Mouse (Mus musculus) Muller cell, postnatal 12 days (primary cell): ENCODE measurements around the gene Negr1.

Experiments
- DNase-seq: peaks from one replicate; pipeline ENCODE4 v3.0.0-alpha.2; 2015; ENCODE audit errors: inconsistent ontology term

Negr1 gene

DNA sequence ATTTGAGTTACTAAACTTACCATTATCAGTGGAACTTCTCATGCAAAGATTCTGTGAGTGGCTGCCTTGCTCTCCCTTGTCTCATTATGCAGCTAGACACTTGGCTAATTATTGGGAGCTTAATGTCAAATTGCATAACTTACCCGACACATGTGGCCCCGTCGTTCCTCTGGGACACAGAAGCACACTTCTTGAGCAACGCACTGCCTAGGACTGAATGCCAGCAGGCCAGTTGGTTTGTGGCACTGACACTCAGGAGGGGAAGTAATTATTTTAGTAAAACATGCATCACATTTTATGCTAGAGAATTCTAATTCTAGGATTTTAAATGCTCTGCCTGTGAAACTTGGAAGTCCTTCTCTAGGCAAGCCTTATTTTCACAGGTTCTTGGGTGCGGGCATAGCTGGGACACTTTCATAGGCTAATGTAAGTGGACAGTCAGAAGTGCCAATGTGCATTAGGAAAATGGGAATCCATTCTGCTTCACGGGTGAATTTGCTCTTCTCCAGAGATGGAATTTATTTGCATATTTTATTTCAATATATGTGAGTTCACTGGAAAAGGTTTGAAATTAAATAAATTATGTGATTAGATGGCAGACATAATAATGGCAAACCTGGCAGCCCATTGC is 234.6 kb downstream of the Negr1 start:
- DNase-seq = no peak

DNA sequence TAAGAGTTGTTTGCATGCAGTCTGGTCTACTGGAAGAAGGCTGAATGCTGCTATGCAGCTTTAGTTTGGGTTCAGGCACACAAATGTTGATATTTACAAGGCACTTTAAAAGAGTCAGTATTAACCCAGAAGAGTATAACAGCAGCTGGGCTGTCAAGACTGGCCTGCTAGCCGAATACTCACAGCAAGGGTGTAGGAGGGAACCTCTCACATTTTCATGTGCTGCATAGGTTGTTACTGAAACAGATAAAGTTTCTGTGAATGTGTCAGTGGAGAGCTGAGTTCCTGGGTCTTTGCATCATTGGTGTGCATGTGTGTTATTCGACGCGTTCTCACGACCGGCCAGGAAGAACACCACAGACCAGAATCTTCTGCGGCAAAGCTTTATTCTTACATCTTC is 237.6 kb downstream of the Negr1 start:
- no peak for DNase-seq

DNA sequence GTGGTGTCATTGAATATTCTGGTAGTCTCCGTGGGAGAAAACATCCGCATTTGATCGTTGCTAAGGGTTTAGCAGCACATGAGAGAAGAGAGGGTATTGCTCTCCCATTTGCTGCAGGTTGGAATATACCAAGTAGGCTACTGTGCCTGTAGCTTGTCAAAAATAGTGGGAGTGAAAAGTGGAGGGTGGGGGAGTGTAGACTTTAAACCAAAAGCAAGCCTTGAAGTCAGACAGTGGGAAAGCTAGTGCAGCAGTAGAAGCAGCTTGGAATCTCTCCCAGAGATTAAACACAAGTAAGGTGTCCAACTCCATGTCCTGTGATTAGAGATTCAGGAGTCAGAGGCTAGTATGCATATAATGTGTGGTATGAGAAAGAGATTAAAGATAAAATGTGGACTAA is 248.2 kb downstream of the Negr1 start:
- DNase-seq = no peak

DNA sequence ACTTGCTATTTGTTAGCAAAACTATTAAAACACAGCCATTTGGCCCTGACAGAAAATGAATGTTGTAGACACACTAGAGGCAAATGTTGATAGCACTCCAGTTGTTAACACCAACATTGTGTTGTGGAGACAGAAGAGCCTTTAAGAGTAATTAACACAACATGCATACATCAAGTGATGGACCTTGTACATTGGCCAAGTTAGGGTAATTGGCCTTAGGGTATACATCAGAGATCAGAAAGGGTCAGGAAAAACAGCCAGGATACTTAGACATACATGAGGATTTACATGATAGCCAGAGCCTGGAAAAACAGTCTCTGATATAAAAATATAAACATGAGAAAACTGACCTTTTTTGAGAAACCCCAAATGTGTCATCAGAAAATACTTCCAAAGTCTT is 255.3 kb downstream of the Negr1 start:
- no peak for DNase-seq

DNA sequence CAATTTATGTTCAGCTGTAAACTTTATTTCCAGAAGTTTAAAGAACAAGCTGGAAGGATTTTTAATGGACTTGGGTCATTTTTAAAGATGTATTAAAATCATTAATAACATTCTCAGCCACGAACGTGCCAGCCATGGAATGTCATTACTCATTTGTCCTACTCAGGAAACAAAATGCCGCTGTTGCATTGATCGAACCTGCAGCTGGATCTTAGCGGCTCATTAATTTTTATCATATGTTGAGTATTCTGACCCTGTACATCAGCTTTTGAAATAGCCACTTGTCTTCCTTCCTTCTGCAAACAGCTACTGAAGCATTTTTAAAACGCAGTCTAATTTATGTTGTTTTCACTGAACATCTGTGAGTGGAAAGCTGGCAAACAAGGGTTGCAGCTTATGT is 255.9 kb downstream of the Negr1 start:
- DNase-seq = no peak

DNA sequence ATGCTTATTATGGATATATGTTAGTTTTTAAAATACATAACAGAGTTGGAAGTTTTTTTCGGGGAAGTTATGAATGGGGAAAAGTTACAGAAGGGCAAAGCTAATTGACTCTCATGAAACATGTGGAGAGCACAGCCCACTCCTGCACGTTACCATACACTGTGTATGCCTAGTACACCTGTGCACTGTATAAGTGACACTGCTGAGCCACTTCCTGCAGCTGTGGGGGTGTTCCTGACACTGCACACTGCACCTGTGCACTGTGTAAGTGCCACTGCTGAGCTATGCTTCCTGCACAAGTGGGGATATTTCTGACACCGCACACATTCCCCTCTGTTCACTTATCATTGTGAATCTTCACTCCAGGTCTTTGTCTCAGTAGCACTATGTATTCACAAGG is 261.4 kb downstream of the Negr1 start:
- no peak for DNase-seq

DNA sequence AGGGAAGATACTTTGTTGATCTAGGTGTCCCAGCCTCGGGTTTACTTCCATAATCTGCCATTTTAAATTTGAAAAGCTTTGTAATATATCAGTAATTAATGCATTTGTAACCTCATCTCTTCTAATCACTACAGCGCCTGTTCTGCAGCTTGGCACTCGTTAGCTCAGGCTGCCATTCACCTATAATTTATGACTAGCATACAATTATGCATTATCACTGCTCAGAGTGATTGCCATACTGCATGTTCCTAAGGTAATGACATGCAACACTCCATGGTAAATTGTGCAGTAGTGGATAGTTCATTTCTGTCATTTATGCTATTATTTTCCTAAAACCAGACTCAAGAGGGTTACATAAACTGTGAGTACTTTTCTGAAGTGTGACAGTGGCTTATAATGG is 272.3 kb downstream of the Negr1 start:
- DNase-seq = no peak

DNA sequence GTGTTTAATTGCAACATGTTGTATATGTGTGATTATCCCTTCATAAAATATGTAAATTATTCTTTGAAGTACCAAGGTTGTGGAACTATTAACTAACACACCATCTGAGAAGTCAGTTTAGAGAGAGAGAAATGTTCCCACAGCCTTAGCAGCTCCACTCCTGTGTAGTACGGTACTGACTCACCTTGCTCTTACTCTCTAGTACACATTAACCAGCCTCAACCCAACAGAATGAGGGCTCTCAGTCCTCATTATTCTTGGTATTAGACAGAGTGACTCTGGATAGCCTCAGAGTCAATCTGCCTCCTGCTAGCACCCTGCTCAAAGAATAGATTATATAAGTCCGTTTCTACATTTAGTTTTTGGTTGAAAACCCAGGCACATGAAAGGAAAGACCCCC is 277.0 kb downstream of the Negr1 start:
- DNase-seq = no peak

DNA sequence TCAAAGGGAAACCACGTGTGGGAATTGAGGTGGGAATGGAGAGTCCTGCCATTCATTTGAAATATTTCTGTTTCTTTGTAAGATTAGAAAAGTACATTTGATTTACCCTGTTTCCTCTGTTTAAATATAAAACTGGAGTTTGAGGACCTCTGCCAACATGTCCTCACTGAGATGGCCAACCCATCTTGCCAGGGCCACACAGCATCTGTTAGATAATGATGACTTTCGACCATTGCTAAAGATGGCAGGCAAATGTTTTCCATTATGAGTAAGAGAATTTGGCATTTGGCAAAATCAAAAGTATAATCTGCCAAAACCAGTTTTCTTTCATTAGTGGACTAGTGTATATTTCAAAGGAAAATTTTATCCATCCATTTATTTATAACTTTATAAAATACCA is 286.8 kb downstream of the Negr1 start:
- DNase-seq = peak; percentile 46

DNA sequence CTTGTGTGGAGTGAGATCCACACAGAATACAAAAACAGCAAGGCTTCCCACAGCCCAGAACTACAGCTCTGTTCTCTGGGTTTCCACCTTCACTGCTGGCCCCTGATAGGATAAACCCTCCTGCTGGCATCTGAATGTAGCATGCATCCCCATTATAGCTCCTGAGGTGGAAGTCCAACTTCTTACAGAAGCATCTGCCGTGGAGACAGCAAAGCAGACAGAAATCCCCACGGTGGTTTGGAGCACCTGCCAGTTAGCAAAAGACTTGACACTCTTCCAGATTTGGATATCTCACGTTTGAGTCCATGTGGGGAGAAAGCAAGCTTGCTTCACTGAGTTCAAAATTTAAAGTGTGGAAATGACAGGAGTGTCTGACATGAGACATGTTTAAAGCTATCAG is 290.3 kb downstream of the Negr1 start:
- no peak for DNase-seq

DNA sequence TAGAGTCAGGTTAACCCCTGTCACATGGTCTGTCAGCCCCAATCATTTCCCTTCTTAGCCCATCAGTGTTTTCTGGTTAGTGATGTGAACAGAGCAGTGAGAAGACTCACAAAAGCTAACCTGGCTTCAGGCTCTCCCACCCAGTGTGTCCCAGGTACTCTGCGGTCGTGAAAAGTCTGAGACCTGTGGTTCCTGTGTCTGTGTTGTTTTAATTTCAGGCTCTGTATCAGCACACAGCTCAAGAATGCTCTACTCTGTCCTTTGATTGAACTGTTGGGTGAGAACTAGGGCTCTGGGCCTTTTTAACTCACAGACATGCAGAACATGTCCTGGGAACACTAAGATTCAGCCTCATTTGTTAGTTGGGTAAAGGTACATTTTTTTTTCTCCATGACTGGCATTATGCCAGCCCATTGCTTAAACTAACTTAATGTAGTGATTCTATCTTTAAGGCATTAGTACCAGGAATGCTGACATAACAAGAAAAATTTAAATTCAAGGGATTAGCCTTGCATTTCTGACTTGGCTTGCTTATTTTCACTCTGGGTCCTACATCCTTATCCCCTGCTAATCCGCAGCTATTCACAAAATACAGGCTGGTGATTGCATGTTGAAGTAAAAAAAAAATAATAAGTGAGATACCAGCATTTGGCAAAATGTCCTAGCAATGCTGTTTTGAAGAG is 308.8 kb downstream of the Negr1 start:
- no peak for DNase-seq

DNA sequence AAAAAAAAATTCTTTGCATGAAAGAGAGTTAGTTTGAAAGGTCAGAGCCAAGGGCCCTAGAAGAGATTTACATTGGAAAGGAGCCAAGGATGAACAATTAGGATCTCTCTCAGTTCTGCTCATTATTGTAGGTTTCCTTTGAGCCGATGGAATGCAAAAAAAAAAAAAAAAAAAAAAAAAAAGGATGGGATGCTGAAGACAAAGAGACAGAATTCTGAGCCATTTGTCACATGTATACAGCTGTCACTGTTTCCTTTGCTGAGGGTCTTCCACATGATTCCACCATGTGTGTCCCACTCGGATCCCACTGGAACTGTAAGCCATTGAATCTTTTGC is 309.3 kb downstream of the Negr1 start:
- peak; percentile 85 for DNase-seq

DNA sequence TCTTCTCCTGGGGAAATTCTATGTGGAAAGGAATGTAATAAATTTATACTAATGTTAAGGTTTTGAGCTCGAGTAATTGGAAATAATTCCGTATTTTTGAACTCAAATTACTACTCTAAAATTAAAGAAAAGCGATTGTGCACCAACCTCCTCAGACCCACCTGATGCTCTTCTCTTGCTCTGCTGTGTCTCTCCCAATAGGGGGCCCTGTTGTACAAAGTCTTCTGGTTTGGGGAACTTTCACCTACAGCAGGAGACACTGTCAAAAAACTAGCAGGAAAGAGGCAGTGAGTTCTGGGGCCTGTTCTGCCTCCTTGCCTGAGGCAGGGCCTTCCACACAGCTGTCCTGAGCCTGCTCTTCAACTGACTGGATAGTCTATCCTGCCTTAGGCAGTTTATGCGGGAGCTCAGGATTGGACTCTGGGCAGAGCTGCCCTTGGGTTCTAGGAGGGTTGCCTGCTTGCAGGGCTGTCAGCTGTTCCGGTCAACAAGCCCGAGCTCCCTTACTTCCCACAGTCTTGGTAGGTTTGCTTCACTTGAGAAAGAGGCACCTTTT is 310.1 kb downstream of the Negr1 start:
- no peak for DNase-seq

DNA sequence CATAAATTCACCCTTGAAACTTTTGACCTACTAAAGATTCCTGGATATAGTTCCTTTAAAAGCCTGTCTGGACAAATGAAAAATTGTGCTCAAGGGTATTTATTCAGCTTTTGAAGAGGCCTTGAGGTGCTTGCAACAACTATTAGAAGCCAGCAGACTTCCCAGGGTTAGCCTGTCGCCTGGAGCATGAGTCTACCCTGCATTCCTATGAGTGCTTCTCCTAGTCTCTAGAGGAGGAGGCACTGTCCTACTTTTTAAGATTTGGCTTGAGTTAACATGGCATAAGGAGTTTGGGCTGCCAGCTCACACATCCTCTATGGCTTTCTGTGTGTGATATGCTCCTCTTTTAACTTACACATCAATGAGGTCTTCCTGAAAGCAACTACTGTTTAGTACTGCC is 315.0 kb downstream of the Negr1 start:
- DNase-seq = no peak

DNA sequence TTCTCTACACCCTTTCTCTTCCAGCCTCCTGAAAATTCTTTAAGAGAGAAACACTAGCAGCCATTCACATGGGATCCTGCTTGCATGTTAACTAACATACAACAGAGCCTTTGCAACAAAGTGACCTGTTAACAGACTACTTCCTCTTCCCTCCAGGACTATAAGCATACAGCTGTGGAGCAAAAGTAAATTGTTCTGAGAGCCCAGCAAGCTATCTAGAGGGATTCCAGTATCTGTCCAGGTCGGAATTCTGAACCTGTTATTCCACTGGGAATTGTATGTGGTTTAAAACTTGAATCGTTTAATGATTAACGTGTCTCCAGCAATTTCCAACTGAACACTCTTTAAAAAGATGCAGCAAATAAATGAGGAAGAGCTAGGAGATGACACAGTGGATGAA is 320.5 kb downstream of the Negr1 start:
- no peak for DNase-seq

DNA sequence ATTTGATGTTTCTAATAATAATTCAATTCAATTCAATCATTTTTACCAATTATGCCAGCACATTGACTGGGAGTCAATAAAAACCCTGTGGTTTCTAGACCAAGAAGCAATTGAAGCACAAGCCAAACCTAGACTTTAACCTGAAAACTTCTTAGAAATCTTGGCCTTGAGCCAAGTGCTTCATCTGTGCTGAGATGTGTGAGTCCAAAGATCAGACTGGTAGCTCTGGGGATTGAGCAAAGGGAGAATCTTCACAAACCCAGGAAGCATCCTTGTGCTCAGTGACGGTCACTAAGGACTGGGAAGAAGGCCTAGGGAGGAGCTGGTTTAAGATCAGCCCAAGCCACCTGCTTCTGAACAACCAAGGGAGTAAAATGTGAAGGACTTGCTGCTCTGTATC is 322.3 kb downstream of the Negr1 start:
- no peak for DNase-seq

DNA sequence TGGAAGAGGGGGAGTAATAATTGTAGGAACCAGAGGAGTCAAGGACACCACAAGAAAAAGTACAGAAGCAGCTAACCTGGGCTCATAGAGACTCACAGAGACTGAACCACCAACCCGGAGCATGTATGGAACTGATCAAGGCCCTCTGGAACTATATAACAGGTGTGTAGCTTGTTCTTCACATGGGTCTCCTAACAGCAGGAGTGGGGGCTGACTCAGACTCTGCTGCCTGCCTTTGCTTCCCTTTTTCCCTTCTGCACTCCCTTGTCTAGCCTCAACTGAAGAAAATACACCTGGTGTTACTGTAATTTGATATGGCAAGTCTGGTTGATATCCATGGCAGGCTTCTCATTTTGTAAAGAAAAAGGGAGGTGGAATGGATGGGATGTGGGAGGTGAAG is 324.1 kb downstream of the Negr1 start:
- DNase-seq = no peak

DNA sequence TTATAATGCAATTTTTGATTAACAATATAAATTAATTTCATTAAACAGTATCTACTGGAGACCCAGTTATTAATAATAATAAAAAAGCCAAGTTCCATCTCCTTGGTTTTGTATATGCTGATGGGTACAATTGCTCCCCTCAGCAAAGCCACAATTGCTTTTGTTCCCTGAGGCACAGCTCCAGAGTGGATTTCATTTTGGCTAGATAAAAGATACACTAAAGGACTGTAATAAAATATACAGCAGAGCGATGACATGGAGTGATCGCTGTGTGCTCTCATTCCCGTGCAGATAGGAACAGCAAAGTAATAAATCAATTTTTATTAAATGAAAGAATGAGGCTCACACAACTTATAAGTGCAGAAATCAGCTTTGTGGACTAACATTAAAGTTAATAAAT is 325.3 kb downstream of the Negr1 start:
- no peak for DNase-seq

DNA sequence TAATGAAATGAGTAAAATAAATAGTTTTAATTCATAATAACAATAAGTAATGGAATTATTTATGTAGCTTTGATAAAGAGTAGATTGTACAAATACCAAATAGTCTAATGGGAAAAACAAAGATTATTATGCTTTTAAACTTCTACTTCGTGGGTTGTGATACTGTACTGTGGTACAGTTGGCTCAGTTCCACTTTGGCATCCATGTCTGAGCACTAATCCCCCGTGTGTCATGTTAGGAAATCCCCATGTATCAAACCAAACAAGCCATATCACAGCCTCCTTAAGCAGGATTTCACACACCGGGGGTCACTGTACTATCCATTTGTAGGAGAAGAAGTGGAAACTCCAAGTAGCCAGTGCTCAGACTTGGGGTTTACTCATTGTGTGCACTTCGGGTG is 329.4 kb downstream of the Negr1 start:
- DNase-seq = no peak

DNA sequence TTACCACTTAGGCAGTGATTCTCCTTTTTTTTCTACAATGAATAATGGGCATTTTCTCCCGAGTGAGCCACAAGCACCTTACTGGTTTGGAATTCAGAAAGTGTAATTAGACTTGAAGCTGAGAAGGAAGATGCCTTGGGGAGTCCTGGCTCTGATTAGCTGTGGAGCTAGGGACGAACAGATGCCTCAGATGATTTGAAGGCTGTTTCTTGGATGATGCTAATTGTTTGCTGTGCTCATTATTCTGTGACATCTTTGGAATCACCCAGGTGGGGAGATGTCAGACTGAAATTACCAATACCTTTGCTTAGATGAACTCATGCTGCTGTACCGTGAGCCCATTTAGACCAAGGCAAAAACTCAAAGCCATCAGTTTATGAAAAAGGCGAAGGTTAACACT is 333.7 kb downstream of the Negr1 start:
- DNase-seq = peak; percentile 70

DNA sequence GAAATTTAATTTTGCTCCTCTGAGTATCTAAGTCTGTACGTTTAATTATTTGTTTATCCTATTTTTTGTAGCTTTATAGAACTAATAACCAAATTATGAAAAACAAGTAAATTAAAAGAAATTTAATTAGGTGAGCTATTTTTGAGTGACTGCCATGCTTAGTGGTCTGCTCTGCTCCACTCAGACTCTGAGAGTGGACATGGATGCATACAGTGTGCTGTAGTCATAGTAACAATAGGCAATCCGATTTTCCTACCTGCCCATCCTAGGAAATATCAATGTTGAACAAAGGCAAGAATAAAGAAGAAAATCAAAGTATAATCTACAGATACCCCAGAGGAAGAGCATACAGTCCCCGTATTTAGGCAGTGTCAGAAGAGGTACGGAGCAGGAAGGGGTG is 334.5 kb downstream of the Negr1 start:
- no peak for DNase-seq

DNA sequence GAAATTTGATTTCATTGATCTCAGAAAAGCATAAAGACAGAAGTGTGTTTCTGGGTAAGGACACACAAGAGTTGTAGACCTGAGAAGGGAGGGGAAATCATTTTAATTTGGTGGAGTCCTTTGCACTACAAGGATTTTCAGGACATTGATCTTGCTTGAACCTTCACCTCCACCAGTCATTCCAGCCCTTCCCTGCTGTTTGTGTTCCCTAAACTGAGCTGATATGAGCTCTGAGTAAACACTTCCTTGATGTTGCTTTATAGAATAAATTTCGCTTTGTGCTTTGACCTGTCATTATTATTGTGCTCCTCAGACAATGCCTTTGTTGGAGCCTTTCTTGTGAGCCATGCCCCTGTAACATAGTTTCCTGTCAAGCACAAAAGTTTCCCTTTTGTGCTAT is 335.0 kb downstream of the Negr1 start:
- no peak for DNase-seq

DNA sequence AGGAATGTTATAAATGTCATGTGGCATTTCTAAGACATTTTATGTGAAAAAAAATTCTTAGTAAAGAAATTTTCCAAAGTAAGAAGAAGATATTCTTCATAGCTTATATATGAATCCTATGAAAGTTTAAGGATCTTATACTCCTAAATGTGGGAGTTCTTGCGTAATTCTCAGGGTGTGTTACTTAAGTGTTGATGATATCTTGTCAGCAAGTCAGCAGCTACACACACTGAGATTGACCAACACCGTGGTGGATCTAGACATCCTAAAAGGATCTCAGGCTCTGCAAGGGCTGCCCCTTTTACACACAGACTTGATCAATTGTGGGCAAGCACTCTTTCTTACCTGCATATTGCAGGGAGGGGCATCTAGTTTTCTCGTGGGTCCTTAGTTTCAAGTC is 339.5 kb downstream of the Negr1 start:
- no peak for DNase-seq
